Mouse (Mus musculus): Measurements from ENCODE around the gene Wipi1.

GRCm38 (mm10) chr11:109536939-109537338, 74.8 kb downstream of the Wipi1 start:
- no peak for TF ChIP-seq CTCF (IDR thresholded peaks at IDR 0.05; ENCODE audit: low read depth, low read length)
- no peak for TF ChIP-seq EP300 (IDR thresholded peaks at IDR 0.05; ENCODE audit: insufficient read depth, low read depth, low read length)
- no peak for TF ChIP-seq POLR2A (IDR thresholded peaks at IDR 0.05; ENCODE audit: insufficient read depth, low read length)
